Mouse (Mus musculus): ENCODE measurements at regions not wholly inside any gene's neighbourhood (a gene's known extent, or its start where the extent isn't known, plus 50 kb on each side); places are given as distances from the start of the nearest gene placed in this dataset.

DNA sequence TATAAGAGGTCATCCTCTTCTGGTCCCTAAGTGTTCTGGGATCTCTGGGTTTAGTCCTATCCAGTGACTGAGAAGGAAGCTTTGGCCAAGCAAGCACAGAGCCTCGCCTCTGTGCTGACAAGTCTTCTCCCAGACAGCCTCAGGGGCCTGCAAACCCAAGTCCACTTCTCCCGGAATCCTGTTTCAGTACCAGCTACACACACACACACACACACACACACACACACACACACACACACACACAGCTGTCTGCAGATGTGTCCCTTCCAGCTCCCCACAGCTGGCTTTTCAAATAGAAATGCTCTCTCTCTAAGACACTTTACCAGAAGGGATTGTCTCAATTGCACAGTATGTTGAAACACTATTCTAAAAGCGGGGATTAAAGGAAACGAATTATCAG is 296.7 kb downstream of the Sorl1 start:
- no peak for TF ChIP-seq EP300 (IDR thresholded peaks at IDR 0.05; ENCODE audit: low read depth)
- no peak for TF ChIP-seq CTCF (IDR thresholded peaks at IDR 0.05; ENCODE audit: low read depth)
